Mouse (Mus musculus): ENCODE data around the gene Traf5. TPM values are rescaled to one million over a fixed set of nuclear protein-coding genes. Genes with fewer than 3 reads are reported as not detected.
A peak's percentile ranks its signal among the peaks of the same experiment; 100 is the strongest.

The Traf5 gene
- total RNA-seq, 2 experiments from 2014 or later = 2.7 to 2.8 TPM

- H3K4me3 ChIP-seq = no peak overlapping the region
- no peak for TF ChIP-seq CTCF (IDR thresholded peaks at IDR 0.05)
- intact Hi-C loops (cut with DNase I) = no loop called here
- peak; percentile 45 for DNase-seq
- H3K27ac ChIP-seq = peak overlapping the region; percentile 43; the same call in 1 of the 2 replicates
These were observed 19.9 kb downstream of the Traf5 start for GRCm38 (mm10) chr1:192072426-192072825.

DNA sequence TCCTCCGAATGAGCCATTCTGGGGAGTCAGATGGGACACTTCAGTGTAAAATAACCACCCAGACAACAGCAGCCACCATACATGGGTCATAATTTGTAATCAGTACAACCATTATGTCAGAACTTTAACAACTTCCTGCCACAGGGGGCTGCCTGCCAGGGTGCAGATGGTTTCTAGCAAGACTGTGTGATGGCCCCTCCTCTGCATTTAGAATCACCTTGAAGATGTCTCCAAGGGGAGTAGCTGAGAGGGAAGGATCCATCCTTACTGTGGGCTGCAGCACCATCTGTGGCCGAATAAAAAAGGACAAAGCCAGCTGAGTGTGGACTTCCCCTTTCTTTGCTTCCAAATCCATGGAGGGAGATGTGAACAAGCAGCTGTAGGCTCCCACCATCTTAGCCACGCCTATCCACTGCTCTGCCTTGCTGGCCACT lies 21.7 kb downstream of the Traf5 start:
- intact Hi-C loops (cut with DNase I) = no loop called here
- peak overlapping the region; percentile 46 for H3K4me3 ChIP-seq
- peak overlapping the region; percentile 70 for H3K27ac ChIP-seq
- DNase-seq = peak; percentile 34
- TF ChIP-seq CTCF (IDR thresholded peaks at IDR 0.05) = peak; percentile 13; the same call in 1 of the 2 replicates

DNA sequence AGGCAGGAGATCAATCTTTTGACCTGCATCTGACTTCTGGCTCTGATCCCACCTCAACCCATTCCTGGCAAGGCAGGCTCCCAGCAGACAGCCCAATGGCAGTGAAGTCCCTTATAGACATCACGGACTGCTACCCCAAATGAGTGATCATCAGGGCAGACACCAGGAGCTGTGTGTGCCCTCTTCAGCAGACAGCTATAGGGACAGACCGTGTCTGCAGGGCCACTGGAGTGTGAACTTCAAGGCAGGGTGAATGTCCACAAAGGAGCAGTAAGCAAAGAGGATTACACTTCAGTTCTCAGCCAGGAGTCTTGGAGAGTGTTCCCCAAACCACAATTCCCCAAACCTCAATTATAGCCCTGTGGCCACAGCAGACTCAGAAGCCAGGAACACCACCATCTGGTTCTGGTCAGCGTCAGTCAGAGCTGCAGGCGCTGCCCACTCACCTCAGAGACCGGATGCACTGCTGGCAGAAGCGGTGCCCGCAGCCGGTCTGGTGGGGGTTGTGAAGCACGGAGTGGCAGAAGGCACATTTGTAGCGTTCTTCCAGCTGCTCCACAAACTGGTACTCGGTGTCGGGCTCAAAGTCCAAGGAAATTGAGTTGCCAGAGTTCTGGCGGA lies 22.3 kb downstream of the Traf5 start:
- peak overlapping the region; percentile 46 for H3K4me3 ChIP-seq
- TF ChIP-seq CTCF (IDR thresholded peaks at IDR 0.05) = no peak
- intact Hi-C loops (cut with DNase I) = no loop called here
- peak overlapping the region; percentile 70 for H3K27ac ChIP-seq
- DNase-seq = peak; percentile 52

- no peak for DNase-seq
- Histone ChIP-seq H3K27ac (no peak overlapping the region), H3K4me3 (no peak overlapping the region)
- no peak for TF ChIP-seq CTCF (IDR thresholded peaks at IDR 0.05)
- intact Hi-C loops (cut with DNase I) = no loop called here
These were observed 24.2 kb downstream of the Traf5 start for GRCm38 (mm10) chr1:192068188-192068587.

- intact Hi-C loops (cut with DNase I) = no loop called here
- no peak overlapping the region for H3K4me3 ChIP-seq
- DNase-seq = no peak
- no peak for TF ChIP-seq CTCF (IDR thresholded peaks at IDR 0.05)
- H3K27ac ChIP-seq = no peak overlapping the region
These were observed 25.4 kb downstream of the Traf5 start for GRCm38 (mm10) chr1:192066956-192067355.

- TF ChIP-seq CTCF (IDR thresholded peaks at IDR 0.05) = peak; percentile 43
- no peak for DNase-seq
- Histone ChIP-seq H3K4me3 (no peak overlapping the region), H3K27ac (no peak overlapping the region)
- intact Hi-C loops (cut with DNase I) = no loop called here
These were observed 29.0 kb downstream of the Traf5 start for GRCm38 (mm10) chr1:192063209-192063946.

DNA sequence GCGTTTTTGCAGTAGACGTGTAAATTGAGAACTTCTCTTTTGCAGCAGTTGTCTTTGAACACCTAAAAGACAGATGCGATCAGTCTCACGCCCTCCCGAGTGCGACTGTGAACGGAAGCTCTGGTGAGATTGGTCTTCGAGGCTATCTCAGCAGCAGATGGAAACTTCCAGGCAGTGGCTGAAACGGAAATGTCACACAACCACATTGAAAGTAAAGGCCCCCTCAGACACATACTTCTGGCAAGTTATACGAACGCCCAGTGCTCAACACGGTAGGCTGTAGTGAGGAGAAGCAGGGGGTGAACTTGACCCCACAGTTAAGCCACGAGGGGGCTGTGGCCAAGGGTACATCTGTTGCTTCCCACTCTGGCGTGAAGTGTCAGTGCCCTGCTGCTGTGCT lies 29.7 kb downstream of the Traf5 start:
- TF ChIP-seq CTCF (IDR thresholded peaks at IDR 0.05) = no peak
- Histone ChIP-seq H3K4me3 (no peak overlapping the region), H3K27ac (no peak overlapping the region)
- intact Hi-C loops (cut with DNase I) = no loop called here
- no peak for DNase-seq

DNA sequence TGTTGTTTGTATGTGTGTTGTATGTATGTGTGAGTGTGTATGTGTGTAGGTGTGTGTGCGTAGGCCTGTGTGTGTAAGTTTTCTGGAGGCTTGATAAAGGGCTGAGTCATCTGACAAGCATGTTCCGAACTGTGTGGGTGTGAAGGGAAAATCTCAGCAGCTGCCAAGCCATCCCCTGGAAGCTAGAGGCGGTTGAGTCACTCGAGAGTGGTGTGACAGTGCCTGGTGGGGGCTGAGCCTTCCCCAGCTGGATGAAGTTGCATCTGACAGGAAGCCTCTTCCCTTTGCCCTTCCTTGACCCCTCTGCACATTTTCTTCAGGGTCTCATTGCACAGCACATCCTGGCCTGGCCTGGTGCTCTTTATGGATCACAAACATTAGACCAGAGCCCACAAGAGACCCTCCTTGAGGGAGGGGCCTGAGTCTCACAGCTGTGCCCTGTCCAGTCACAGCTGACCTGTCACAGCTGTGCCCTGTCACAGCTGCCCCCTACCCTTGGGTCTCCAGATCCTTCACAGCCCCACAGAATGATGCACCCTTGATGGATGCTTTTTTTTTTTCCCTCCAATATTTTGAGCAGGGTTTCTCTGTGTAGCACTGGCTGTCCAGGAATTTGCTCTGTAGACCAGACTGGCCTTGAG lies 30.6 kb downstream of the Traf5 start:
- Histone ChIP-seq H3K27ac (peak overlapping the region; percentile 66), H3K4me3 (no peak overlapping the region)
- peak; percentile 80 for DNase-seq
- intact Hi-C loops (cut with DNase I) = no loop called here
- no peak for TF ChIP-seq CTCF (IDR thresholded peaks at IDR 0.05)

DNA sequence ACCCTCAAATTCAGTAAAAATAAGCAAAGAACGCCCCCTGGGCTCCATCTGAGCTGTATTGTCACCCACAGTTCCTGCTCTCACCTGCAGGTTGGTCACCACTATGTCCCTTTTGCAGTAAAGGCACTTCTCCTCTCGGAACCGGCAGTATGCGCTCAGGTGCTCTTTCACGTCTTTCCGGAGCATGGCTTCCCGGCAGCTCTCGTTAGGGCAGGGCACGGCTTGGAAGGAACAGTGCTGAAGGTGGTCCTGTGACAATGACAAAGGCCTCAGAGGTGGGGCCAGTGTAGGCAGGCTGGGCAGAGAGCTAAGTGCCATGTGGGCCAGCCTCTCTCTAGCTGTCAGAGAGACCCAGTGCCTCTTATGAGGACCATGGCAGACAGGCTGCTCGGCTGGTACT lies 33.4 kb downstream of the Traf5 start:
- Histone ChIP-seq H3K4me3 (no peak overlapping the region), H3K27ac (no peak overlapping the region)
- DNase-seq = no peak
- TF ChIP-seq CTCF (IDR thresholded peaks at IDR 0.05) = no peak
- intact Hi-C loops (cut with DNase I) = no loop called here

DNA sequence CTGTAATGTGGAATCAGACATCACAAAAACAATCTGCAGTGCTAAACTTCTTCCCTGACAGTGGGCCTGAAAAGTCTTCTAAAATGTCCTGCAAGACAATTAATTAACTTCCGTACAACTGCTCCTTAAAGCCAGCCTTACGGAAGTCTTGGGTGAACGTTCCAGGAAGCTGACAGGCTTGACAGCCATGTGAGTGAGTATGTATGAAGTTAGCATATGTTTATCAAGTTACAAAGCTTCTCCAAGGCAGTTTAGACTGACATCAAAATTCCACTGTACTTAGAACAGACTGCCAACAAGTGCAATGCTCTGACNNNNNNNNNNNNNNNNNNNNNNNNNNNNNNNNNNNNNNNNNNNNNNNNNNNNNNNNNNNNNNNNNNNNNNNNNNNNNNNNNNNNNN lies 38.6 kb downstream of the Traf5 start:
- no peak overlapping the region for H3K27ac ChIP-seq
- TF ChIP-seq CTCF (IDR thresholded peaks at IDR 0.05) = no peak
- intact Hi-C loops (cut with DNase I) = no loop called here

GRCm38 (mm10) chr1:192052986-192053385 lies 39.4 kb downstream of the Traf5 start:
- Histone ChIP-seq H3K4me3 (no peak overlapping the region), H3K27ac (no peak overlapping the region)
- DNase-seq = no peak
- TF ChIP-seq CTCF (IDR thresholded peaks at IDR 0.05) = no peak
- intact Hi-C loops (cut with DNase I) = no loop called here

More for the DNA sequence above, 38.6 kb downstream of the Traf5 start:
- no peak for DNase-seq
- H3K4me3 ChIP-seq = no peak overlapping the region

DNA sequence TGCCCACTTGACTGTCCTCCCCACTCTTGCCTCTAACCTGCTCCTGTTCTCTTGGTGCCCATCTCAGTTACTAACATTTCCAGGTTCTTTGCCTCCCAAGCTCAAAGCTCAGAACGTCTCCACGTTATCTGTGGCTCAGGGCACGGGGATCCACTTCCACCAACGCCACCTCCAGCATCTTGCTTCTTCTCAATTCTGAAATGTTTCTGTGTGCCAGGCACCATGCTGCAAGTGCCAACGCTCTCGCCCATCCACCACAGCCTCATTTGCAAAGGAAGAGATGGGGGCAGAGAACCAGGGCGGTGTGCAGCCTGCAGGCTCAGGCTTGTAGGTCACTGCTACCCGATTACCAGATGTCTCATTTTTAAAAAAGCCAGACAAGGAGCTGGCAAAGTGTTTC lies 39.9 kb downstream of the Traf5 start:
- no peak for DNase-seq
- Histone ChIP-seq H3K4me3 (no peak overlapping the region), H3K27ac (no peak overlapping the region)
- intact Hi-C loops (cut with DNase I) = no loop called here
- TF ChIP-seq CTCF (IDR thresholded peaks at IDR 0.05) = no peak

GRCm38 (mm10) chr1:191999022-191999421 lies 93.3 kb downstream of the Traf5 start:
- DNase-seq = no peak
- no peak overlapping the region for H3K4me3 ChIP-seq
- no peak for TF ChIP-seq CTCF (IDR thresholded peaks at IDR 0.05)
- H3K27ac ChIP-seq = no peak overlapping the region
- intact Hi-C loops (cut with DNase I) = no loop called here
